Mouse (Mus musculus): ENCODE data around the gene Tshz3.

Tshz3 gene

DNA sequence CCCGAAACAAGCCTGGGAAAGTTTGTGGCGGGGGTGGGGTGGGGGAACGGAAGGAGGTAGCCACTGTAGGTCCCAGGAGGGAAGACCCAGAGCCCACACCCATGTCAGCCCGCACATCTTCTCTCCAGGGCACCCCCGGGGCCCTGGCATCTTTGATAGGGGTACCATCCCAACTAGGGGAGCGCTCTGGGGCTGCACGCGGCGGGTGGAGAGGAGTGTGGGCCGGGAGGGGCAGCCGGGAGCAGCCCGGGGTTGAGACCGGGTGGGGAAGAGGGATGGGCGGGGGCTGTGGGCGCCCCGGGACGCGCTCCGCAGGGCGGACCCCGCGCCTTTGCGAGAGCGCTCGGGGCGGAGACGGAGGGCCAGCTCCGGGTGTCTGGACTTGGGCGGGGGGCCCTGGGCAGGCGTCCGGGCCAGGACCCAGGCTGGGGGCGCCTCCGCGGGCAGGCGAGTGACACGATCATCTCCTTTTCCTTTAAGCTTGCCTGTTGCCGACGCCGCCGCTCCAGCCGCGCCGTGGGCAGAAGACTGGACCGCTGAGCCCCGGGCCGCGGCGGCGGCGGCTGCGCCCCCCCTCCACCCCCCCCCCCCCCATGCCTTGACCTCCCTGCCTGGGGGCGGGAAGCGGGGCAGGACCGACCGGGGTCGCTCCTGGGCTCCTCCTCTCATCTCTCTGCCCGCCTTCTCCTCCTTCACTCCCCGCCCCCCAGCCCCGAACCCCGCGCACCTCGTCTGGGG lies 631 bp upstream of the Tshz3 start:
- DNase-seq (ENCODE audit: low spot score), result no peak

DNA sequence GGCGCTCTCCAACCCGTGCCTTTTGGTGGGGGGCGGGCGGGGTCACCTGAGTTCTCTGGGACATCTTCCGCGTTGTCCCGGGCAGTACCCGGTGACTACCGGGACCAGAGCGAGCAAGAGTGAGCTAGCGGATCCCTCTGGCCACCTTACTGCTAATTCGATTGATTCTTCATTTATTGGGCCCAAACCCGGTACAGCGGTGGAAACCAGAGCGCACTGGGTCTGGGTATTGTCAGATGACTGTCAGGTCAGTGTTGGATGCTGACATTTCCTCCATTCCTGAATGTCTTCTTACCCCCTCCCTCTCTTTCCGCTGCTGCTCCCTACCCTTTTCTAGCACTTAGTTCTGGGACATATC lies 650 bp downstream of the Tshz3 start:
- no peak for DNase-seq (ENCODE audit: low spot score)

DNA sequence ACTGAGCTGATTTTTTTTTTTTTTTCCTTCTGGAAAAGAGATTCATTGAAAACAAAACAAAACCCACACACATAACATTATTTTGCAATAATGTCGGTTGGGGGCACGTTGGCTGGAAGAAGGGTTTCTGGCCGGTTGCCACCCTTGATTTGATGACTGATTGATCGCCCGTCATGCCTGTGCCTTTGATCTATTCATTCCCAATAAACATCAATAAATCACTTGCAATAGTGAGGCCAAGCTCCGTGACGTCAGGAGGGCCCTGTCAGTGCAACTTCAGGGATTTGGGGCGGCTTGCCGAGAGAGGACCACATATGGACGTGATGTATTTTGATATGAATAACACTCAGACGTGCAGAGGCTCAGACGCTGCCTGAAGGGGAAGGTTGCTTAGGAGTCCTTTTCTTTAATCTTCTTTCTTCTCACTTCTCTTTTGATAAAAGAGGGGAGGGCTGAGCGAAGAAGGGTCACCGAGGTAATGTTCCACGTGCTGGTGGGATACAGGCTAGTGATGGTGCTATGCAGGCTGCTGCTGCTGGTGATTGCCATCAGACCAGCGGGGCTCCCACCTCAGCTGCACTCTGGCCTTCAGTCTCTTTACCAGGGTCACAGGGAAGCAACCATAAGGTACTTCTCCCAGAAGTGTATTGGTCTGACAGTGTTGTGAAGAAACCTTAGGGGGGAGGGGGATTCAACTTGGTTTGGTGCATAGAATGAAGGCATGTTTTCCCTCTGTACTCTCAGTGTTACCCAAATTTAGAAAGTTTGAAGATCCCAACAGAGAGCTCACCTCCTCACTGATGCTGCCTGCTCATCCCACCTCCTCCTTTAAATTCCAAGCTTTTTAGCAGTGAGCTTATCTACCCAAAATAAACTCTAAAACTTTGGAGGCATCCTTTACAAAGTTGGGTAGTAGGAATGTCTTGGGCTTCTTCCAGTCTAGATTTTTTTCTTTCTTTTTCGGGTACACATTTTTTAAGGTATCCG lies 1.4 kb downstream of the Tshz3 start:
- DNase-seq (ENCODE audit: low spot score), result no peak

DNA sequence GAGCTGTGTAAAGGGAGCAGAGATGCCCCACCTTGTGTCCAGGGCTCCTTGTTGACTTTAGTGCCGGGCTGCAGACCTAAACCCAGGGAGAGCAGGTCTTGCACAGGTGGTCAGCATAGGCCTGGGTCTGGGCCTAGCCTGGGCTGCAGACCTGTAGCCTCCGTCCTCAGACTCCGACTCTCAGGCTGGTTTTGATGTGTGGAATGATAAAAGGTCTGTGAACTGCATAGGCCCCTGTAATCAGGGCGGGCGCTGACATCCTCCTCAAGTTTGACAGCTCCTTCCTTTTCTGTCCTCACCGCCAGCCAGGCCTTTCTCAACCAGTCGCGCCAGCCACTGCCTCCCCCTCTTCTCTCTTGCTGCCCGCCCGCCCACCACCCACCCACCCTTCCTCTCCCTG lies 8.7 kb downstream of the Tshz3 start:
- DNase-seq (ENCODE audit: low spot score), result no peak

DNA sequence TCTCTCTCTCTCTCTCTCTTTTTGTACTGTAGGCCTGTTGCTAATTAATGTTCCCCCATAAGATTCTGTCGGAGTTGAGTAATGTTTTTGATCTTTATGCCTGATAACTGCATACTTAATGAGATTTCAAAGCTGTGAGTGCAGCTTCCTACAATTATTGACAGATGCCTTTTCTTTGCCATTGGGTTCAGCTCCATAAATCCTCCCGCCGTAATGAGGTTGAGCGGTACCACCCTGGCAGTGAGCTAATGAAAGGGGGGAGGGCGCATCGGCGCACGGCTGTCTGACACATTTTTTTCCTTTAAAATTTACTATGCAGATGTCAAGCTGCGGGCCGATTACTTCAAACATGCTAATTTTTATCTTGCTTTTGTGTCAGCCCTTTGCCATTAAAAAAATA lies 9.3 kb downstream of the Tshz3 start:
- no peak for DNase-seq (ENCODE audit: low spot score)

DNA sequence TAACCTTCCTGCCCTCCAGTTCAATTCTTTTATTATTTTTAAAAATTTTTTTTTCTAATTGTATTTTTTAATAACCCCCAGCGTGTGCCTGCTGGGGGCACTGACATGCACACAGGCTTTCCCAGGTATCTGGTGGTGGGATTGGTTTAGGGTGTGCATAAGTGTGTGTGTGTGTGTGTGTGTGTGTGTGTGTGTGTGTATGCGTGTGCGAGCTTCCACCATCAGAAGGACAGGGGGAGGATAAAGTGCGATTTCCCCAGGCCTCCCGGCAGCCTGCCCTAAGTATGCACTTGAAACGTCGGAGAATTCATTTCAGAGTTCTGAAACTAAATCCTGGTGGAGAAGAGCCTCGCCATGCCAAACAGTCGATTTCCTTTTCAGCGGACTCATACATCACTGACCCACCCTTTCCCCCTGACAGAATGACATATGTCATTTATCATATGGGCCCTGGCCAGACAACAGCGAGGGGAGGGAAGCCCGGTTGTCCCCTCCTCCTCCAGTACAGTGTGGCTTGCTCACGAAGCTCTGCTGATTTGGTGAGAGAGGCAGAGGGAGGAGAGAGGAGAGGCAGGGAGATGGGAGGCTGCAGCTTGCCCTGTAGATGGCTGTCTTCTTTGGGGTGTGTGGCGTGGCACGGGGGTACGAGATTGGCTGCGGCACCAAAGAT lies 9.9 kb downstream of the Tshz3 start:
- no peak for DNase-seq (ENCODE audit: low spot score)

DNA sequence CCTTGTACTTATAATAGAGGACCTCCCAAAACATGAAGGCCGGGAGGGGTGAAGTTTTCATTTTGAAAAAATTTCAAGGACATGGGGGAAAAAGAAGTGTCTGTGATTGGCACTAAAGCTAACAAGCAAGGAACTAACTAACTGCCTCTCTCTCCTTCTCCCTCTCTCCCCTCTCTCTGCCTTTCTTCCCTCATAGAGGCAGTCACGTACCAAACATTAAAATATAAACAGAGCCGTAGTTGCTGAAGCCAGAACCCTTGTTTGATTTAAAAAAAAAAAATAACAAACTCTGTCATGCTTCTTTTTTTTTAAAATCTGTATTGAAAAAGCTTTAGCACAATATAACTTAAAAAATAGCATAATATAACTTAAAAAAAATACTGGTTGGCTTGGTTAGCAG lies 10.9 kb downstream of the Tshz3 start:
- DNase-seq (ENCODE audit: low spot score), result no peak

DNA sequence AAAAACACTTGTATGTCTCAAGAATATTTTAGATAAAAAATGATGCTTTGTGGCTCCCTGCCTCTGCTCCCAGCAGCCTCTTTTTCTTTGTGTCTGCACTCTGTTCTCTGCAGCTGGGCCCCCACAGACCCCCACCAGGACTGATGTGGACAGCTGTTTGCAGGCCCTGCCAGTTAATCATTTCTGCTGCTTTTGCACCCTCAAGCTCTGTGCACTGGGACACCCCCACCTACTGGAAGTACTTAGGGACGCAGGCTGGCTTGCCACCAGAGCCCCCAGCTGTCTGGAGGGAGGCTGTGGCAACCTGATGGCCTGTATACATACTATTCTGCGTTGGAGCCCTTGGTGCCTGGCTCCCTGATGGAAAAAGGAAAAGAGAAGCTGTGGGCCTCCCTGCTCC lies 11.3 kb downstream of the Tshz3 start:
- no peak for DNase-seq (ENCODE audit: low spot score)

DNA sequence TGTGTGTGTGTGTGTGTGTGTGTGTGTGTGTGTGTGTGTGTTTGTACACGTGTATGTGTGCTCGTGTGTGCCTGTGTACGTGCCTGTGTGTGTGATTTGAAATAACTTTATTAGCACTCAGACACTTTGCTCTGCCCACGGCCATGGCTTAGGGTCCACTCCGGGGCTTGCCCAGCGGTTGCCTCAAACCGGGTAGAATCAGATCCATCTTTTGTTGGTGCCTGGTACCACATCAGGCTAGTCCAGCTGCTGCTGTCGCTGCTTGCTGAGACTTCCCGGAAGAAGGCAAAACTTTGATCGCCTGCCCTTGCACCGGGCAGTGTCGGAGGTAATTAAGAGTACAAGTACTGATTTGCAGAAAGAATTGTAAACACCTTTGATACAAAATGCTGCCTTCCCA lies 12.1 kb downstream of the Tshz3 start:
- no peak for DNase-seq (ENCODE audit: low spot score)

DNA sequence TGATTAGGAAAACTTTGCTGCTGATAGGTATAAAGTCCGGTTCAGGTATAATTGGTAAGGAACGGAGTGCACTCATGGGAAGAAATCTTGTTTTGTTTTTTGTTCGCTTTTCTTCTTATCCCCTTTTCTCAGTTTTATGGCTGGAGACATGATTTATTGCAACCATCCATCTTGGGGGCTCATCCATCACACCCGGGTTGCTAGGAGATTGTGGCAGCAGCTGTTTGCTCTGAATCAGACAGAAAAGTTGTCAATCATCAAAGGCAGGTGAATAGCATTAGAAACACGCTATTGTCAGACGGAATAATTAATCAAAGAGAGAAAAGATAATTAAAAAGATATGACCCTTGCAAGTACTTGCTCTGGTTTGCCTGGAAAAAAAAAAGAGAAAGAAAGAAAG lies 12.5 kb downstream of the Tshz3 start:
- no peak for DNase-seq (ENCODE audit: low spot score)

DNA sequence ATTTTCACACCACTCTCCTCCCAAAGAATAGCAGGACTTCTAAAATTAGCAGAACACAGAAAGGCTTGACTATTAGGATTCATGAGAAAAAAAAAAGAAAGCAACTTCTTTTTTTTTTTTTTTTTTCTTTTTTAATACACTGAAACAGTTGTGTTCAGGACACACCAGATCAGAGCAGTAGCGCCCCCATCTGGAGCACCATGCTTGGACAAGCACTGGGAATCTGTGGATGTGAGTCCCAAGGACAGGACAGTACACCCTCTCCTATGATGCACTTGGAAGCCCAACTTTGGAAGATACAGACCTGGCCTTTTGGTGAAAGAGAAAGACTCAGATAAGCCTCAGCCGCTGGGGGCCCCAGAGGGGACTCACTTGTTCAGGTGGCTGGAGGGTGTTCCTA lies 13.8 kb downstream of the Tshz3 start:
- no peak for DNase-seq (ENCODE audit: low spot score)

DNA sequence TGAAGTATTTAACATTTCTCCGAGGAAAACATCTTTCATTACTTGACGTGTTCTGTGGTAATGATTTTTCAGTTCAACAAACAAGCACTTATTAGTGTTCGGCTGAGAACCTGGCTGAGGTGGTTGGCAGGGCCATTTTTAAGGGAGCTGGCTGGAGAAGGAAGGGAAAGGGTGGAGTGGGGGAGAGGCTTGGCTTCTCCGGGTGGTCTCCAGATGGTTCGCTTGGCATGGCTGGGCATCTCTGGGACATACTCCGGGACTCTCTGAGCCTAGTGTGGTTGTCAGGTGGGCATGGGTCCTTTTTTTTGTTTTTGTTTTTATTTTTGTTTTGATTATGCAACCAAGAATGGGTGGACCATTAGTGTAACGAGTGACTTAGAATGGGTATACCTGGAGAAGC lies 16.4 kb downstream of the Tshz3 start:
- DNase-seq (ENCODE audit: low spot score), result no peak

DNA sequence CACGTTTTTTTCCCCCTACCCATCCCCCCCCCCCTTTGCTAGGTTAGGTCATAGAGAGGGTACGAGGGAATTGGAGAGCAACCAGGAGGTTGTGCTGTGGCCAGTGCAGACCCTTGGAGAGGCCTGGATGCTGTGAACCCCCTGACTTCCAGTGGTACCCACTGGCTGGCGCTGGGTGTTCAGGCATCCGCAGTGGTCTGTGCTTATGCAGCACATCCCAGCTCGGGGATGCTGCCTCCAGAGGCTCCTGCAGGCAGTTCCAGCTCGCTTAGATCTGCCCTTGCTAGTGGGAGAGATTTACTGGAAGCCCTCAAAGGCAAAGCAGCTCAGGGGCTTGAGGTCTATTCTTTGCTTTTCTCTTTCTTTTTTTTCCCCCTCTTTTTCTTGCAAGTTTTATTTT lies 19.3 kb downstream of the Tshz3 start:
- no peak for DNase-seq (ENCODE audit: low spot score)

DNA sequence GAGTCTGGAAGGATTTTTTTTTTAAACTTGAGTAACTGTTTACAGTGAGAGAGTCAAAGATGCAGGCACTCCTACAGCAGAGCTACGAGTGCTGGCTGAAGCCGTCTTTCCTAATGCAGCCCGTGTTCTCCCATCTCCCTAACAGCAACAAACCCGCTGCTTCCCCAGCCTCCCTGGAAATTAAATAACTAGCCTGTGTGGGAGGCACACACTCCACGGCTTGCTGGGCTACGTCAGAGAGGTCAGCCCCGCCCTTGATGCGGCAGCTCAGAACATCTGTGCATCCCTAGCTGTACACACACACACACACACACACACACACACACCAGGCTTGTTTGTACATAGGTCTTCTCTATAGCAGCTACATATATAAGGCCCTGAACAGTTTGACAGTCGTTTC lies 22.9 kb downstream of the Tshz3 start:
- DNase-seq (ENCODE audit: low spot score), result no peak

DNA sequence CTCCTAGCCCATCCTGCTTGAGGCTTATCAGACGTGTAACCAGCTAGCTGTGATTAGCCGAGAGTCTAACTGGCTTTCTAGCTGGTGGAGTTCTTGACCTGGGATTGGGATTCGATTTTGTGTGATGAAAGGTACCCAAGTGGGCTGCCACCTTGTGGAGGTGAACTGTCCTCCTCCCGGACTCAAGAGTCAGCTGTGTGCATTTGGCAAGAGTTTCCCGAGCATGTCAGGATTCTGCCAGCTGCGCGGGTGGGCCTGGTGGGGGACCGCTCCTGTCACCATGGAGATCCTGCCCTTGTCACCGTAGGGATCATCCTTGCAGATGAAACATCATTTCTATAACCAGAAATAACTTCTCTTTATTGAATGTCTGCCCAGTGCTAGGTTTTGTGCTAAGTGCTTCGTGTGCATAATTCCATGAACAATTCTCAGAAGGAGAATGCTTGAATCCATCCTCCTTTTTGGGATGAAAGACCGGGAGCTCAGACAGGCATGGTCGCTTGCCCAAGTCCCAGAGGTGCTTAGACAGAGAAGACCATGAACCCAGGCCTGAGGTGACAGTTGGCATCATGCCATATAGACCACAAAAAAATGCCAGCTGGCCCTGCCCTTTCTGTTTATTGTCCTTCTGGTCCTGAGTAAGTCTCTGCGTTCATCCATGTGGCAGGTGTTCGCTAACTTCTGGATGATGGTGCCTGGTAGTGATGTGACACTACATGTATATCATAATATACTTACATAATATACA lies 38.6 kb downstream of the Tshz3 start:
- no peak for DNase-seq (ENCODE audit: low spot score)

DNA sequence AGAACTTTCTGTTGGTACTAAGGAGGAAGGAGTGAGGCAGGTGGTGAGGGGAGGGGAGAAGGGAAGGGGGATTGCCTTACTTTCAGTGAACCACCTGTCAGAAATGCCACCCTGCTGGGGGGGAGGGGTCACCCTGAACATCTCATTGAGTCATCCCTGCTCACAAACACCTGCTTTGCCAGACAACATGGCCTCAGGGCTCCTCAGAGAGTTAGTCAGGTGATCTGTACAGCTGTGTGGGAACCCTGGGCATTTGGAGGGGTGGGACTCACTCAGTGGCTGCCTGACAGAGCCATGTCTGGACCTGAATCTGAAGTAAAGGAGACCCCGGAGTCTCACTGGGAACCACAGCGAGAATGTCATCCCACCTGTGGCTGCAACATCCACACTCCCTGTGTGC lies 53.6 kb downstream of the Tshz3 start:
- no peak for DNase-seq (ENCODE audit: low spot score)

DNA sequence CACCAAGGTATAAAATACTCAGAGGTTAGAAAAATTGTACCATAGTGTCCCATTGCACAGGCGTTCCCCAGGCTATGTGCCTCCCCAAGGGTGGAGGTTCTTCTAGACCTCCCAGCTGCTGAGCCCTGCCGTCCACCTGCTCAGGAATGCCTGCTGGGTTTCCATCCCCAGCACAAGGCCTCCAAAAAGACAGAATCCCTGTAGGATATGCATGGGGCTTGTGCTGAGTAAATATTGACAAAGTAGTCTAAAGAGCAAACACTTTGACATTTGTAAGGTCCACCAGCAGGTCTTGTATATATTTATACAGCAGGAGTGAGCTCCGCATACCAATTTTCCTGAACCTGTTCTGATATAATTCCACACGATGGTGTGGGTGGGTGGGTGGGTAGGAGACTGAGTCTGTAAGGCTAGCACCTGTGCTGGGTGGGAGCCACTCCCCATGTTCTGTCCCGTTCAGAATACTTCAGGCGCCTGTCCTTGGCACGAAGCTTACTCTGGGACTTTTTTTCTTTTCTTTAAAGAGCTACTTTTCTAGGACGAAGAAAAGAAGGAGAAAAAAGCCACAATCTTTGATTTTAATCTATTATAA lies 69.7 kb downstream of the Tshz3 start:
- DNase-seq (ENCODE audit: low spot score), result no peak

DNA sequence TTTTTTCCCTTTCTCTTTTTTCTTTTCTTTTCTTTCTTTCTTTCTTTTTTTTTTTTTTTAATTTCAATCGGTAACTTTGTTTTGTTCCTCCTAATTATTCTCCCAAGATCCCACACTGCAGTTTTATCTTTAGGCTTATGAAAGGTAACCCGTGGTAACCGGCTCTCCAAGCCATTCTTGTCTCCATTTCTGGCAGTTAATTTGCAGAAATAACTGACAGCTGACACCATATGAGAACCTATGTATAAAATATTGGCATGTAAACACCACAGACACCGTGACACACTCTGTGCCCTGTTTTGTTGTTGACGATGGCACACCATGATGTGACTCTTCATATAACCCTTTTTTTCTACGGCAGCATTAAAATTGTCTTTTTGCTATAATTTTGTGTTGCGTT lies 75.2 kb downstream of the Tshz3 start:
- DNase-seq (ENCODE audit: low spot score), result no peak

DNA sequence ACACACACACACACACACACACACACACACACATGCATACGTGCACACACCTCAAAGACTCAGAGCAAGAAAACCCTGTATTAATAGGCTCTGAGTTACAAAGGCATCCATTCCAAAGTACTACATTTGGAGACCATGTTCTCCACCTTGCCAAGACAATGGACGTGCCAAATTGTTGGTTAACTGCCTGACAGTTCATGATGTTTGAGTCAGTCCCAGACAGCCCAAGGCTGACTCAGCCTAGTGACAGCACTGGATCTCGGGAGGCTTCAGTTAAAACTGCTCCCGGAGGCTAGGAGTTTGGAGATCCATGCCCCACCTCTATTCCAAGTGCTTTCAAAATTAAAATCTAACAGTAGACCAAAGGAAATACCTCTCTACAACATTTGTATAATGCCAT lies 79.0 kb downstream of the Tshz3 start:
- no peak for DNase-seq (ENCODE audit: low spot score)

DNA sequence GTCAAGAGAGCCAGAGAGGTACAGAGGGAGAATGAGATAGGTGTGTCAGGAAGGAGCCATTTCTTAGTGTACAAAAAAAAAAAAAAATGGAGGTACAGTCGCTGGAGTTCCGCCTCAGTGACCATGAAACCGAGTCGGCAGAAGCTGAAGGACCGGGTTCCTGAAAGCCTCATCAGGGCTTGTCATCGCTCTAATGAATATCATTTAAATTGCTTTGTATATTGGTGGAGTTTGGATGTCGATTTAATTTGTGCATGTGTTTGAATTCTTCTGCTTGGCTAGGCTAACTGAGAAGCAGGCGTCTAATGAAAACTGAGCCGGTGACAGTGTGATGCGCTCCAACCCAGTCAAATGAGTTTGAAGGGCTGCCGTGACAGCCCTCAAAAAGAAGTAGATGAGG lies 80.5 kb downstream of the Tshz3 start:
- no peak for DNase-seq (ENCODE audit: low spot score)

DNA sequence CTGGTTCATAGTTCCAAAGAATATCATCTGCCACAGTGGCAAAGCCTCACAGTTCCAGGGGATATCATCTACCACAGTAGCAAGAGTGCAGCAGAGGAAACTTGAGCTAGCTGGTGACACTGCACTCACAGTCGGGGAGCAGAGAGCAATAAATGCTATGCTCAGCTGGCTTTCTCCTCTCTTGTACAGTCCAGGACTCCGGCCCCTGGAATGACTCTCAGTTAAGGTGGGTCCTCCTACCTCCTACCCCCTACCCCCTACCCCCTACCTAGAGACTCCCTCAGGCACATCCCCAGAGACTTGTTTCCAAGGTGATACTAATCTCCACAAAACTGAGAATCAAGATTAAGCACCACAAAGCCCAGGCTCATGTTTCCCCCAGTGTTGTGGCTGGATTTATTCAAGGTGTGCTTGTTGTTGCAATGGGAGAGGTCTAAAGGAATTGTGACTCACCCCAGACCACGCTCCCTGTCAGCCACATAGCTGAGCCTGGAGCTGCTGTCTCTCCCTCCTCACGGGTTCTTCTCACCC lies 86.4 kb downstream of the Tshz3 start:
- no peak for DNase-seq (ENCODE audit: low spot score)

All from layer of hippocampus, adult 9-10 months (tissue).